Mouse (Mus musculus): ENCODE measurements around the gene Olfr105-ps. TPM values are rescaled to one million over a fixed set of nuclear protein-coding genes. Genes with fewer than 3 reads are reported as not detected.

The Olfr105-ps gene
- not detected in 2 replicates for total RNA-seq (2014; rRNA removed; ENCODE audit: low replicate concordance)
- not detected in 2 replicates for polyA plus RNA-seq (2015; fragmentation: Nextera tagmentation; extraction: Ambion mirVana)

- ATAC-seq (ENCODE audit: insufficient read depth, low read depth) (no peak), DNase-seq (ENCODE audit: low spot score) (no peak)
- H3K36me3 ChIP-seq (replicated peaks; ENCODE audit: control insufficient read depth, insufficient read depth, low read length), result no peaks in the 10 kb centered on the region
- no peak within 1 kb of the TSS for H3K9ac ChIP-seq (replicated peaks; ENCODE audit: low read depth, low read length)
- no peak within 1 kb of the TSS for H3K4me3 ChIP-seq (ENCODE audit: low read depth, low read length)
- no peak within 1 kb of the TSS for H3K4me2 ChIP-seq (ENCODE audit: low read depth, low read length)
- H3K27ac ChIP-seq (ENCODE audit: low read depth), result no peak within 1 kb of the TSS
- TF ChIP-seq CTCF (IDR thresholded peaks at IDR 0.05; ENCODE audit: low read depth) (no peak), EP300 (IDR thresholded peaks at IDR 0.05; ENCODE audit: low read depth) (no peak)
- H3K27me3 ChIP-seq (ENCODE audit: control insufficient read depth, insufficient read depth, low read length), result no peaks in the 10 kb centered on the region
- H3K4me1 ChIP-seq (ENCODE audit: control insufficient read depth, insufficient read depth), result no peaks in the 10 kb centered on the region
- H3K9me3 ChIP-seq (replicated peaks; ENCODE audit: control insufficient read depth, low read length), result no peaks in the 10 kb centered on the region
Measured at GRCm38 (mm10) chr17:37378733-37379132, at the start of gene Olfr105-ps. Olfr105-ps (plus strand) TSS chr17:37379033.

- no peaks in the 10 kb centered on the region for H3K36me3 ChIP-seq (replicated peaks; ENCODE audit: control insufficient read depth, insufficient read depth, low read length)
- WGBS, result 69% methylated on average over 2 of the region's 2 CpGs
- H3K9me3 ChIP-seq (replicated peaks; ENCODE audit: control insufficient read depth, low read length), result 0 out of 2 replicates have a peak, but pooled peaks cover 5% of the 10 kb centered on the region
- no peak within 1 kb of the TSS for H3K4me2 ChIP-seq (ENCODE audit: low read depth, low read length)
- H3K27ac ChIP-seq (ENCODE audit: low read depth), result no peak within 1 kb of the TSS
- TF ChIP-seq EP300 (IDR thresholded peaks at IDR 0.05; ENCODE audit: low read depth), result no peak
- no peak for TF ChIP-seq CTCF (IDR thresholded peaks at IDR 0.05; ENCODE audit: low read depth)
- H3K4me3 ChIP-seq (ENCODE audit: low read depth, low read length), result no peak within 1 kb of the TSS
- no peaks in the 10 kb centered on the region for H3K27me3 ChIP-seq (ENCODE audit: control insufficient read depth, insufficient read depth, low read length)
- H3K9ac ChIP-seq (replicated peaks; ENCODE audit: low read depth, low read length), result no peak within 1 kb of the TSS
- no peaks in the 10 kb centered on the region for H3K4me1 ChIP-seq (ENCODE audit: control insufficient read depth, insufficient read depth)
- no peak for DNase-seq (ENCODE audit: low spot score)
- no peak for ATAC-seq (ENCODE audit: insufficient read depth, low read depth)
Measured at GRCm38 (mm10) chr17:37339598-37339997, 39.2 kb upstream of the Olfr105-ps start, which contains the start of gene Olfr103. Olfr103 (minus strand) TSS chr17:37339698.

GRCm38 (mm10) chr17:37359282-37359681, 19.6 kb upstream of the Olfr105-ps start, which contains the start of gene Olfr104-ps:
Olfr104-ps (plus strand) TSS chr17:37359582.
- Histone ChIP-seq H3K4me2 (ENCODE audit: low read depth, low read length) (no peak within 1 kb of the TSS), H3K27me3 (ENCODE audit: control insufficient read depth, insufficient read depth, low read length) (no peaks in the 10 kb centered on the region), H3K36me3 (replicated peaks; ENCODE audit: control insufficient read depth, insufficient read depth, low read length) (no peaks in the 10 kb centered on the region), H3K4me1 (ENCODE audit: control insufficient read depth, insufficient read depth) (no peaks in the 10 kb centered on the region), H3K4me3 (ENCODE audit: low read depth, low read length) (no peak within 1 kb of the TSS), H3K9me3 (replicated peaks; ENCODE audit: control insufficient read depth, low read length) (no peaks in the 10 kb centered on the region), H3K27ac (ENCODE audit: low read depth) (no peak within 1 kb of the TSS), H3K9ac (replicated peaks; ENCODE audit: low read depth, low read length) (no peak within 1 kb of the TSS)
- ATAC-seq (ENCODE audit: insufficient read depth, low read depth) (no peak), DNase-seq (ENCODE audit: low spot score) (no peak)
- TF ChIP-seq EP300 (IDR thresholded peaks at IDR 0.05; ENCODE audit: low read depth) (no peak), CTCF (IDR thresholded peaks at IDR 0.05; ENCODE audit: low read depth) (no peak)

DNA sequence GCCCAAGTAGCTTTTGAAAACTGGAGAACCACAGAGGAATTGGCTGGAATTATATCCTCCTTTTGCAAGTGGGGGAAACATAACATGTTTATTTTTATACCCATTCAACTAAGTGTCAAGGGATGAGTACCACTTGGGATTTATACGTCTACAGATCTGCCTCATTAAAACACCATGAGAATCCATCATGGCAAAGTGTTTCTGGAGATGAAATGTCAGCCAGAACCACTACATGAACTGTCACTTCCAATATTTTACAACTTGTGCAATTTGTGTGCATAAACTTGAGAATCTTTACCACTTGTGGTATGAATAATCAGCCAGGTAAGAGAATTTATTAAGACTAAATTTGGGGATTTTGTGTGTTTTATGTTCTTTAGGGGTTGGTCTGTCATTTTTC, 11.3 kb downstream of the Olfr105-ps start, which contains the start of gene Olfr106-ps:
Olfr106-ps (plus strand) TSS at position 301 of the 400 bp plus-strand sequence.
- Histone ChIP-seq H3K4me3 (ENCODE audit: low read depth, low read length) (no peak within 1 kb of the TSS), H3K27ac (ENCODE audit: low read depth) (no peak within 1 kb of the TSS), H3K9ac (replicated peaks; ENCODE audit: low read depth, low read length) (no peak within 1 kb of the TSS), H3K36me3 (replicated peaks; ENCODE audit: control insufficient read depth, insufficient read depth, low read length) (no peaks in the 10 kb centered on the region), H3K4me1 (ENCODE audit: control insufficient read depth, insufficient read depth) (no peaks in the 10 kb centered on the region), H3K9me3 (replicated peaks; ENCODE audit: control insufficient read depth, low read length) (no peaks in the 10 kb centered on the region; the same call in 1 of the 2 replicates), H3K27me3 (ENCODE audit: control insufficient read depth, insufficient read depth, low read length) (no peaks in the 10 kb centered on the region), H3K4me2 (ENCODE audit: low read depth, low read length) (no peak within 1 kb of the TSS)
- DNase-seq (ENCODE audit: low spot score), result no peak
- TF ChIP-seq EP300 (IDR thresholded peaks at IDR 0.05; ENCODE audit: low read depth), result no peak
- WGBS, result 51% methylated on average over 1 of the region's 1 CpGs
- no peak for ATAC-seq (ENCODE audit: insufficient read depth, low read depth)

- Histone ChIP-seq H3K27ac (ENCODE audit: low read depth) (no peak within 1 kb of the TSS), H3K27me3 (ENCODE audit: control insufficient read depth, insufficient read depth, low read length) (no peaks in the 10 kb centered on the region), H3K4me3 (ENCODE audit: low read depth, low read length) (no peak within 1 kb of the TSS), H3K4me1 (ENCODE audit: control insufficient read depth, insufficient read depth) (no peaks in the 10 kb centered on the region), H3K36me3 (replicated peaks; ENCODE audit: control insufficient read depth, insufficient read depth, low read length) (no peaks in the 10 kb centered on the region), H3K9ac (replicated peaks; ENCODE audit: low read depth, low read length) (no peak within 1 kb of the TSS), H3K4me2 (ENCODE audit: low read depth, low read length) (no peak within 1 kb of the TSS), H3K9me3 (replicated peaks; ENCODE audit: control insufficient read depth, low read length) (no peaks in the 10 kb centered on the region)
- 63% methylated on average over 3 of the region's 3 CpGs for WGBS
- TF ChIP-seq CTCF (IDR thresholded peaks at IDR 0.05; ENCODE audit: low read depth) (no peak), EP300 (IDR thresholded peaks at IDR 0.05; ENCODE audit: low read depth) (no peak)
- ATAC-seq (ENCODE audit: insufficient read depth, low read depth) (no peak), DNase-seq (ENCODE audit: low spot score) (no peak)
Measured at GRCm38 (mm10) chr17:37398926-37399325, 20.1 kb downstream of the Olfr105-ps start, which contains the start of gene Olfr107. Olfr107 (plus strand) TSS chr17:37399226.

GRCm38 (mm10) chr17:37413380-37413779, 34.5 kb downstream of the Olfr105-ps start:
- no peak overlapping the region for H3K9ac ChIP-seq (replicated peaks; ENCODE audit: low read depth, low read length)

More at GRCm38 (mm10) chr17:37413380-37413779, 34.5 kb downstream of the Olfr105-ps start:
- no peaks in the 10 kb centered on the region for H3K36me3 ChIP-seq (replicated peaks; ENCODE audit: control insufficient read depth, insufficient read depth, low read length)
- ATAC-seq (ENCODE audit: insufficient read depth, low read depth) (no peak), DNase-seq (ENCODE audit: low spot score) (no peak)
- no peak overlapping the region for H3K27ac ChIP-seq (ENCODE audit: low read depth)
- H3K27me3 ChIP-seq (ENCODE audit: control insufficient read depth, insufficient read depth, low read length), result no peaks in the 10 kb centered on the region
- no peak overlapping the region for H3K4me2 ChIP-seq (ENCODE audit: low read depth, low read length)
- H3K9me3 ChIP-seq (replicated peaks; ENCODE audit: control insufficient read depth, low read length), result peaks cover 2% of the 10 kb centered on the region; the same call in 1 of the 2 replicates
- H3K4me3 ChIP-seq (ENCODE audit: low read depth, low read length), result no peak overlapping the region
- TF ChIP-seq EP300 (IDR thresholded peaks at IDR 0.05; ENCODE audit: low read depth), result no peak
- no peak for TF ChIP-seq CTCF (IDR thresholded peaks at IDR 0.05; ENCODE audit: low read depth)
- H3K4me1 ChIP-seq (ENCODE audit: control insufficient read depth, insufficient read depth), result no peaks in the 10 kb centered on the region

Other genes with a start within 250 kb of the Olfr105-ps start
- not detected in 2 replicates for gene Olfr93, start 217.5 kb upstream of the Olfr105-ps start, total RNA-seq (2014; rRNA removed; ENCODE audit: low replicate concordance)
- gene Olfr93, start 217.5 kb upstream of the Olfr105-ps start, polyA plus RNA-seq (2015; fragmentation: Nextera tagmentation; extraction: Ambion mirVana), result not detected in 2 replicates
- gene Ubd, start 185.1 kb upstream of the Olfr105-ps start, total RNA-seq (2014; rRNA removed; ENCODE audit: low replicate concordance), result not detected in 2 replicates
- not detected in 2 replicates for gene Ubd, start 185.1 kb upstream of the Olfr105-ps start, polyA plus RNA-seq (2015; fragmentation: Nextera tagmentation; extraction: Ambion mirVana)
- not detected in 2 replicates for gene Olfr94, start 178.0 kb upstream of the Olfr105-ps start, total RNA-seq (2014; rRNA removed; ENCODE audit: low replicate concordance)
- not detected in 2 replicates for gene Olfr94, start 178.0 kb upstream of the Olfr105-ps start, polyA plus RNA-seq (2015; fragmentation: Nextera tagmentation; extraction: Ambion mirVana)
- gene Olfr95, start 165.9 kb upstream of the Olfr105-ps start, total RNA-seq (2014; rRNA removed; ENCODE audit: low replicate concordance), result not detected in 2 replicates
- not detected in 2 replicates for gene Olfr95, start 165.9 kb upstream of the Olfr105-ps start, polyA plus RNA-seq (2015; fragmentation: Nextera tagmentation; extraction: Ambion mirVana)
- not detected in 2 replicates for gene Olfr96, start 158.9 kb upstream of the Olfr105-ps start, total RNA-seq (2014; rRNA removed; ENCODE audit: low replicate concordance)
- gene Olfr96, start 158.9 kb upstream of the Olfr105-ps start, polyA plus RNA-seq (2015; fragmentation: Nextera tagmentation; extraction: Ambion mirVana), result not detected in 2 replicates
- not detected in 2 replicates for gene Olfr97, start 141.7 kb upstream of the Olfr105-ps start, total RNA-seq (2014; rRNA removed; ENCODE audit: low replicate concordance)
- gene Olfr97, start 141.7 kb upstream of the Olfr105-ps start, polyA plus RNA-seq (2015; fragmentation: Nextera tagmentation; extraction: Ambion mirVana), result not detected in 2 replicates
- not detected in 2 replicates for gene Olfr98, start 115.3 kb upstream of the Olfr105-ps start, total RNA-seq (2014; rRNA removed; ENCODE audit: low replicate concordance)
- not detected in 2 replicates for gene Olfr98, start 115.3 kb upstream of the Olfr105-ps start, polyA plus RNA-seq (2015; fragmentation: Nextera tagmentation; extraction: Ambion mirVana)
- gene H2-M3, start 108.8 kb upstream of the Olfr105-ps start, total RNA-seq (2014; rRNA removed; ENCODE audit: low replicate concordance), result 0.42 and 0.43 TPM in 2 replicates
- 2.6 and 2.9 TPM in 2 replicates for gene H2-M3, start 108.8 kb upstream of the Olfr105-ps start, polyA plus RNA-seq (2015; fragmentation: Nextera tagmentation; extraction: Ambion mirVana)
- not detected in 2 replicates for gene Olfr99, start 95.6 kb upstream of the Olfr105-ps start, total RNA-seq (2014; rRNA removed; ENCODE audit: low replicate concordance)
- gene Olfr99, start 95.6 kb upstream of the Olfr105-ps start, polyA plus RNA-seq (2015; fragmentation: Nextera tagmentation; extraction: Ambion mirVana), result not detected in 2 replicates
- not detected in 2 replicates for gene Olfr101, start 74.7 kb upstream of the Olfr105-ps start, total RNA-seq (2014; rRNA removed; ENCODE audit: low replicate concordance)
- gene Olfr101, start 74.7 kb upstream of the Olfr105-ps start, polyA plus RNA-seq (2015; fragmentation: Nextera tagmentation; extraction: Ambion mirVana), result not detected in 2 replicates
- not detected in 2 replicates for gene Olfr102, start 62.0 kb upstream of the Olfr105-ps start, total RNA-seq (2014; rRNA removed; ENCODE audit: low replicate concordance)
- not detected in 2 replicates for gene Olfr102, start 62.0 kb upstream of the Olfr105-ps start, polyA plus RNA-seq (2015; fragmentation: Nextera tagmentation; extraction: Ambion mirVana)
- not detected in 2 replicates for gene Olfr103, start 39.3 kb upstream of the Olfr105-ps start, total RNA-seq (2014; rRNA removed; ENCODE audit: low replicate concordance)
- not detected in 2 replicates for gene Olfr103, start 39.3 kb upstream of the Olfr105-ps start, polyA plus RNA-seq (2015; fragmentation: Nextera tagmentation; extraction: Ambion mirVana)
- not detected in 2 replicates for gene Olfr104-ps, start 19.5 kb upstream of the Olfr105-ps start, total RNA-seq (2014; rRNA removed; ENCODE audit: low replicate concordance)
- gene Olfr104-ps, start 19.5 kb upstream of the Olfr105-ps start, polyA plus RNA-seq (2015; fragmentation: Nextera tagmentation; extraction: Ambion mirVana), result not detected in 2 replicates
- not detected in 2 replicates for gene Olfr106-ps, start 11.4 kb downstream of the Olfr105-ps start, total RNA-seq (2014; rRNA removed; ENCODE audit: low replicate concordance)
- not detected in 2 replicates for gene Olfr106-ps, start 11.4 kb downstream of the Olfr105-ps start, polyA plus RNA-seq (2015; fragmentation: Nextera tagmentation; extraction: Ambion mirVana)
- gene Olfr107, start 20.2 kb downstream of the Olfr105-ps start, total RNA-seq (2014; rRNA removed; ENCODE audit: low replicate concordance), result not detected in 2 replicates
- gene Olfr107, start 20.2 kb downstream of the Olfr105-ps start, polyA plus RNA-seq (2015; fragmentation: Nextera tagmentation; extraction: Ambion mirVana), result not detected in 2 replicates
- not detected in 2 replicates for gene Olfr108, start 66.4 kb downstream of the Olfr105-ps start, total RNA-seq (2014; rRNA removed; ENCODE audit: low replicate concordance)
- gene Olfr108, start 66.4 kb downstream of the Olfr105-ps start, polyA plus RNA-seq (2015; fragmentation: Nextera tagmentation; extraction: Ambion mirVana), result not detected in 2 replicates
- gene Olfr109, start 79.9 kb downstream of the Olfr105-ps start, total RNA-seq (2014; rRNA removed; ENCODE audit: low replicate concordance), result not detected in 2 replicates
- not detected in 2 replicates for gene Olfr109, start 79.9 kb downstream of the Olfr105-ps start, polyA plus RNA-seq (2015; fragmentation: Nextera tagmentation; extraction: Ambion mirVana)
- not detected in 2 replicates for gene H2-M2, start 104.5 kb downstream of the Olfr105-ps start, total RNA-seq (2014; rRNA removed; ENCODE audit: low replicate concordance)
- not detected in 2 replicates for gene H2-M2, start 104.5 kb downstream of the Olfr105-ps start, polyA plus RNA-seq (2015; fragmentation: Nextera tagmentation; extraction: Ambion mirVana)
- not detected in 2 replicates for gene Olfr110, start 113.4 kb downstream of the Olfr105-ps start, total RNA-seq (2014; rRNA removed; ENCODE audit: low replicate concordance)
- not detected in 2 replicates for gene Olfr110, start 113.4 kb downstream of the Olfr105-ps start, polyA plus RNA-seq (2015; fragmentation: Nextera tagmentation; extraction: Ambion mirVana)
- gene Olfr111, start 129.0 kb downstream of the Olfr105-ps start, total RNA-seq (2014; rRNA removed; ENCODE audit: low replicate concordance), result not detected in 2 replicates
- not detected in 2 replicates for gene Olfr111, start 129.0 kb downstream of the Olfr105-ps start, polyA plus RNA-seq (2015; fragmentation: Nextera tagmentation; extraction: Ambion mirVana)
- not detected in 2 replicates for gene Olfr112, start 190.4 kb downstream of the Olfr105-ps start, total RNA-seq (2014; rRNA removed; ENCODE audit: low replicate concordance)
- not detected in 2 replicates for gene Olfr112, start 190.4 kb downstream of the Olfr105-ps start, polyA plus RNA-seq (2015; fragmentation: Nextera tagmentation; extraction: Ambion mirVana)
- not detected in 2 replicates for gene Olfr113, start 198.6 kb downstream of the Olfr105-ps start, total RNA-seq (2014; rRNA removed; ENCODE audit: low replicate concordance)
- gene Olfr113, start 198.6 kb downstream of the Olfr105-ps start, polyA plus RNA-seq (2015; fragmentation: Nextera tagmentation; extraction: Ambion mirVana), result not detected in 2 replicates
- not detected in 2 replicates for gene Olfr114, start 213.7 kb downstream of the Olfr105-ps start, total RNA-seq (2014; rRNA removed; ENCODE audit: low replicate concordance)
- gene Olfr114, start 213.7 kb downstream of the Olfr105-ps start, polyA plus RNA-seq (2015; fragmentation: Nextera tagmentation; extraction: Ambion mirVana), result not detected in 2 replicates
- not detected in 2 replicates for gene Olfr115, start 248.1 kb downstream of the Olfr105-ps start, total RNA-seq (2014; rRNA removed; ENCODE audit: low replicate concordance)
- gene Olfr115, start 248.1 kb downstream of the Olfr105-ps start, polyA plus RNA-seq (2015; fragmentation: Nextera tagmentation; extraction: Ambion mirVana), result not detected in 2 replicates
- not detected in 2 replicates for gene Olfr116, start 248.2 kb downstream of the Olfr105-ps start, total RNA-seq (2014; rRNA removed; ENCODE audit: low replicate concordance)
- not detected in 2 replicates for gene Olfr116, start 248.2 kb downstream of the Olfr105-ps start, polyA plus RNA-seq (2015; fragmentation: Nextera tagmentation; extraction: Ambion mirVana)